18 mouse cellular contexts compared by ENCODE assay signal in genomic region chr12:24690351-24690750, GRCm38 (mm10). TPM values are rescaled to one million over a fixed set of nuclear protein-coding genes. Genes with fewer than 3 reads are reported as not detected.
DNase-seq lines count a peak whose midpoint lies in the region; ATAC-seq and TF ChIP-seq lines count a peak whose summit lies in the region.
"Had no signal": no experiment of that assay in that cellular context is flagged by ENCODE, and none has a peak within 500 bp of the region (broad histone marks: within the 10 kb centered on the region; RNA-seq: fewer than 3 reads in every experiment).

No protein-coding gene starts in this region.

- H3K9ac ChIP-seq in kidney, embryonic 15.5 days: no peak overlapping the region
- no peak overlapping the region for H3K9ac ChIP-seq in hindbrain, embryonic 16.5 days (ENCODE audit: low read depth, low read length)
- H3K9ac ChIP-seq: embryonic facial prominence, embryonic 12.5 days; heart, embryonic 12.5 days; hindbrain, embryonic 14.5 days had no signal

- no peaks in the 10 kb centered on the region for H3K9me3 ChIP-seq in kidney, embryonic 15.5 days (replicated peaks)
- no peaks in the 10 kb centered on the region for H3K9me3 ChIP-seq in forebrain, embryonic 10.5 days
- no peaks in the 10 kb centered on the region for H3K9me3 ChIP-seq in hindbrain, embryonic 16.5 days (ENCODE audit: control insufficient read depth, low read length)
- H3K9me3 ChIP-seq: embryonic facial prominence, embryonic 12.5 days; heart, embryonic 12.5 days; hindbrain, embryonic 10.5 days had no signal

- ATAC-seq in kidney, embryonic 15.5 days (replicated peaks; ENCODE audit: low FRiP score): peak; percentile 55
- no peak for ATAC-seq in hindbrain, embryonic 16.5 days
- ATAC-seq: forebrain, embryonic 14.5 days had no signal

- no peak overlapping the region for H3K4me3 ChIP-seq in kidney, adult 2 months (ENCODE audit: insufficient read depth, low read depth, low read length)
- no peak overlapping the region for H3K4me3 ChIP-seq in kidney, embryonic 15.5 days (replicated peaks)
- H3K4me3 ChIP-seq in forebrain, embryonic 10.5 days: no peak overlapping the region
- H3K4me3 ChIP-seq in hindbrain, embryonic 16.5 days (ENCODE audit: low read length): no peak overlapping the region
- H3K4me3 ChIP-seq: embryonic facial prominence, embryonic 12.5 days; heart, embryonic 12.5 days; hindbrain, embryonic 10.5 days had no signal

- 31% methylated on average over 3 of the region's 3 CpGs for WGBS in kidney, adult 2 months
- 48% methylated on average over 3 of the region's 3 CpGs for WGBS in kidney, embryonic 15.5 days
- WGBS in forebrain, embryonic 10.5 days: 88% methylated on average over 3 of the region's 3 CpGs
- WGBS in hindbrain, embryonic 16.5 days: 85% methylated on average over 3 of the region's 3 CpGs

- TF ChIP-seq POLR2A in kidney, adult 2 months (IDR thresholded peaks at IDR 0.05; ENCODE audit: low read depth, low read length): no peak

- H3K27ac ChIP-seq in kidney, adult 2 months (ENCODE audit: insufficient read depth, low read depth, low read length): peak overlapping the region; percentile 25
- H3K27ac ChIP-seq in kidney, embryonic 15.5 days: peak overlapping the region; percentile 19
- no peak overlapping the region for H3K27ac ChIP-seq in forebrain, embryonic 10.5 days
- H3K27ac ChIP-seq in hindbrain, embryonic 16.5 days (ENCODE audit: low read depth, low read length): no peak overlapping the region
- H3K27ac ChIP-seq: embryonic facial prominence, embryonic 12.5 days; hindbrain, embryonic 10.5 days; hindbrain, embryonic 14.5 days had no signal

- H3K36me3 ChIP-seq in kidney, adult 2 months (ENCODE audit: control insufficient read depth, insufficient read depth, low read length): no peaks in the 10 kb centered on the region
- no peaks in the 10 kb centered on the region for H3K36me3 ChIP-seq in kidney, embryonic 15.5 days
- H3K36me3 ChIP-seq in forebrain, embryonic 10.5 days (replicated peaks): no peaks in the 10 kb centered on the region
- H3K36me3 ChIP-seq in hindbrain, embryonic 16.5 days (ENCODE audit: control insufficient read depth, insufficient read depth, low read length): no peaks in the 10 kb centered on the region
- H3K36me3 ChIP-seq: embryonic facial prominence, embryonic 12.5 days; heart, embryonic 12.5 days; hindbrain, embryonic 10.5 days had no signal

- no peak overlapping the region for H3K4me2 ChIP-seq in kidney, embryonic 15.5 days
- no peak overlapping the region for H3K4me2 ChIP-seq in hindbrain, embryonic 16.5 days (ENCODE audit: low read length)
- H3K4me2 ChIP-seq: embryonic facial prominence, embryonic 12.5 days; heart, embryonic 12.5 days; hindbrain, embryonic 14.5 days had no signal

- DNase-seq in kidney, adult 2 months: peak; percentile 83
- DNase-seq in kidney, postnatal 14 days: peak; percentile 68
- no peak for DNase-seq in forebrain, embryonic 10.5 days (ENCODE audit: extremely low spot score, low spot score)
- no peak for DNase-seq in urinary bladder, postnatal 14 days (ENCODE audit: low spot score)
- DNase-seq in frontal cortex, postnatal 14 days (ENCODE audit: low spot score in 2 of 2): no peak
- DNase-seq: adrenal gland, adult 2 months; adrenal gland, postnatal 25 days; cerebellum, adult 18-20 months; cerebellum, postnatal 10 days; embryo, embryonic 11 days; gastrocnemius, postnatal 10 days had no signal

- no peak for TF ChIP-seq CTCF in kidney, adult 2 months (conservative IDR thresholded peaks at IDR 0.05; ENCODE audit: insufficient read depth, insufficient read length, low read depth, low read length)

- H3K4me1 ChIP-seq in kidney, adult 2 months (ENCODE audit: control insufficient read depth, insufficient read depth, low read length): peaks cover 27% of the 10 kb centered on the region
- peaks cover 11% of the 10 kb centered on the region for H3K4me1 ChIP-seq in kidney, embryonic 15.5 days
- H3K4me1 ChIP-seq in forebrain, embryonic 10.5 days: no peaks in the 10 kb centered on the region
- H3K4me1 ChIP-seq in hindbrain, embryonic 16.5 days (ENCODE audit: control insufficient read depth, insufficient read depth, low read depth, low read length): no peaks in the 10 kb centered on the region
- H3K4me1 ChIP-seq: embryonic facial prominence, embryonic 12.5 days; heart, embryonic 12.5 days had no signal

- H3K27me3 ChIP-seq in kidney, adult 2 months (replicated peaks; ENCODE audit: control insufficient read depth, insufficient read depth, low read length): no peaks in the 10 kb centered on the region
- no peaks in the 10 kb centered on the region for H3K27me3 ChIP-seq in kidney, embryonic 15.5 days
- H3K27me3 ChIP-seq in forebrain, embryonic 10.5 days (ENCODE audit: poor library complexity, severe bottlenecking): peaks cover 8% of the 10 kb centered on the region
- H3K27me3 ChIP-seq in hindbrain, embryonic 16.5 days (replicated peaks; ENCODE audit: control insufficient read depth, insufficient read depth, low read length): no peaks in the 10 kb centered on the region
- H3K27me3 ChIP-seq: embryonic facial prominence, embryonic 12.5 days had no signal

RNA-seq across cellular contexts. Expression of gene Cys1, which starts 8.7 kb away (rescaled TPM):
- 71.1 and 93.2 TPM in 2 replicates for polyA plus RNA-seq in kidney, adult 2 months (2012; rRNA removed)
- 10.8 and 11.9 TPM in 2 replicates for polyA plus RNA-seq in kidney, embryonic 15.5 days (2015; fragmentation: Nextera tagmentation; extraction: Ambion mirVana)
- polyA plus RNA-seq in forebrain, embryonic 10.5 days (2016; fragmentation: Nextera tagmentation; extraction: Ambion mirVana): 0.40 and 0.79 TPM in 2 replicates
- 1.5 and 1.6 TPM in 2 replicates for polyA plus RNA-seq in hindbrain, embryonic 16.5 days (2015; fragmentation: Nextera tagmentation; extraction: Ambion mirVana)

RNA-seq across cellular contexts. Expression of gene Rrm2, which starts 17.7 kb away (rescaled TPM):
- 1.3 and 1.6 TPM in 2 replicates for polyA plus RNA-seq in kidney, adult 2 months (2012; rRNA removed)
- polyA plus RNA-seq in kidney, embryonic 15.5 days (2015; fragmentation: Nextera tagmentation; extraction: Ambion mirVana): 246 and 248 TPM in 2 replicates
- 828 and 834 TPM in 2 replicates for polyA plus RNA-seq in forebrain, embryonic 10.5 days (2016; fragmentation: Nextera tagmentation; extraction: Ambion mirVana)
- polyA plus RNA-seq in hindbrain, embryonic 16.5 days (2015; fragmentation: Nextera tagmentation; extraction: Ambion mirVana): 54.2 and 66.2 TPM in 2 replicates

RNA-seq across cellular contexts. Expression of gene Klf11, which starts 39.3 kb away (rescaled TPM):
- polyA plus RNA-seq in kidney, adult 2 months (2012; rRNA removed): 8.4 and 8.5 TPM in 2 replicates
- polyA plus RNA-seq in kidney, embryonic 15.5 days (2015; fragmentation: Nextera tagmentation; extraction: Ambion mirVana): 12.4 and 13.2 TPM in 2 replicates
- polyA plus RNA-seq in forebrain, embryonic 10.5 days (2016; fragmentation: Nextera tagmentation; extraction: Ambion mirVana): 10.5 and 10.6 TPM in 2 replicates
- 14.9 and 15.5 TPM in 2 replicates for polyA plus RNA-seq in hindbrain, embryonic 16.5 days (2015; fragmentation: Nextera tagmentation; extraction: Ambion mirVana)

Comparison
In these comparisons a context has a peak if more than half of its experiments do, and no peak if none do; other contexts are left out.
1. RNA of gene Rrm2, which starts 17.7 kb away (polyA plus RNA-seq): 828 to 834 TPM in forebrain, embryonic 10.5 days, 246 to 248 TPM in kidney, embryonic 15.5 days and 54.2 to 66.2 TPM in hindbrain, embryonic 16.5 days; 1.3 to 1.6 TPM in kidney, adult 2 months; every median in the first group is over 10 times any median in the second.
2. DNase-seq: peak in kidney, adult 2 months (single experiment) and kidney, postnatal 14 days (single experiment); none in forebrain, embryonic 10.5 days (single experiment), urinary bladder, postnatal 14 days (single experiment) and frontal cortex, postnatal 14 days (0 of 2).
3. H3K27ac ChIP-seq: peak in kidney, adult 2 months (single experiment) and kidney, embryonic 15.5 days (single experiment); none in forebrain, embryonic 10.5 days (single experiment) and hindbrain, embryonic 16.5 days (single experiment).